Mouse (Mus musculus) A20 (cell line): ENCODE measurements around the gene Fnbp1.

Experiments used
- DNase-seq: peaks from one replicate; pipeline ENCODE4 v3.0.0-alpha.2; 2011; ENCODE audit warnings: low read depth, low spot score

Gene Fnbp1

DNA sequence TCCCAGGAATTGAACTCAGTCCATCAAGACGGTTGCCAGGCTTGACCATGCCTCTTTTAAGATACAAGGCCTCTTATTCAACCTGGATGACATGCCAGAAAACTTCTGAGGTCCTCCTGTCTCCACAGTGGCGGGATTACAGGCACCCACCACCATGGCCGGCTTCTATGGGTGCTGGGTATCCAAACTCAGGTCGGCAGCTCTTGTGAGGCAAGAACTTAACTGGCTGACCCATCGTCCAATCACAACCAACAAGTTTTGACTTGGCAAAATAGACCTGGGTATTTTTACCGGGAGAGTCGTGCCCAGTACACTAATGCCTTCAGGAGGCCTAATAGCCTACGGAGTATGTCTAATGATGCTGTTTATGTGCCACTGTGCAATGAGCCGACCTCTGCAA lies 15.8 kb downstream of the Fnbp1 start:
- DNase-seq, result no peak

GRCm38 (mm10) chr2:31125156-31125555 lies 16.7 kb downstream of the Fnbp1 start:
- DNase-seq, result no peak

DNA sequence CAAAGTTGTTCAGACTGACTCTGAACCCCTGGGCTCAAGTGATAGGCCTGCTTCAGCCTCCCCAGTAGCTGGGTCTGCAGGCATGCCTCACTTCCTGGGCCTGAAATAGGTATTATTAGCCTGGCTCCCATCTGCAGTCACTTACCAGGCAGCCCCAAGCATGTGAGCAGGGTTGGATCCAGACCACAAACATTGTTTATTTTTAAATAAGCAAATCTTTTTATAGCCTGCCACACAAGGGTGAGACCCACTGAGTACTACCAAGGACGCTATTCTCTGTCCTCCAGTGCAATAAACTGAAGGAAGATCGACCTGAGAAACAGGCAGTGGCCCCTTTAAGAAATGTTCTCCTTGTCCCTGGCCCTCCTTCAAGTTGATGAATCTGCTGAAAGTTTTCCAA lies 17.1 kb downstream of the Fnbp1 start:
- DNase-seq, result no peak

GRCm38 (mm10) chr2:31123493-31123892 lies 18.3 kb downstream of the Fnbp1 start:
- DNase-seq, result no peak

- no peak for DNase-seq
Measured at GRCm38 (mm10) chr2:31122806-31123205, 19.0 kb downstream of the Fnbp1 start.

DNA sequence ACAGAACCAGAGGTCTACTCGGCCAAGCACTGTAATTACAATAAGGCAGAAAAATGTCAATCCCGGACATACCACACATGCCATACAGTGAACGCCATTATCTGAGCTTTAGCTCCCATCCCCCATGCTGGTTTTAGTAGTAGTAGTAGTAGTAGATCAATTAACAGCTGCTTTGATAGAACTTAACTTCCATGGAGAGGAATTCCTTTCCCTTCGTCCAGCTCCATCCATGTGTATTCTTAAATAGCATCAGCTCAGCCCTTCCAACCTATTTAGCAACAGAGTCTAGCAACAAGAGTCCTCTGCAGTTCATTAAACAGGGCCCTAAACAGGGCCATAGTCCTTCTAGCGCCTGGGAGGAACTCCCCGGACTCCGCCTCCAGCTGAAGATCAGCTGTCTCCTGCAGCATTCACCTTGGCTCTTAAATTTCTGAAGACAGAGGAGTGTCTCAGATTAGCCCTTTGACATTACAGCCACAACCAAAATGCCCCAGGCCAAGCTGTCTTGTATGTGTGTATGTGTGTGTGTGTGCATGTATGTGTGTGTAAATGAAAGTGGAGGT lies 20.6 kb downstream of the Fnbp1 start:
- DNase-seq, result no peak

DNA sequence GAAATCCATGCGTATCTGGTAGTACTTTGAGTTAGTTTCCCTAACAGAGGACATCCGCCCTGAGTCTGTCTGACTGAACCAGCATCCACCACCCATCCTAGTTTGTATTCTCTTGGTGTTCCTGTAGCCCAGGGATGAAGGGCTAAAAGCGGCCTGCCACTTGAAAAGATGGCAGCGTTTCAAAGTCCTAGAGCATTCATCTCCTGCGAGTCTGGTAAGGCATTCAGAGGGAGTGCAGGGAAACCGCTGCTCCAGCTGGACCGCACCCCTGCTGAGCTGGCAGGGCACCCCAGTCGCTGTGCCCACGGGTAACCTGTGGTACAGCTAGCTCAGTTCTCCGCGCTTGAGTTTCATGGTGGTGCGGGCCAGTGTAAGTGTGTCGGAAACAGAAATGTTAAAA lies 22.0 kb downstream of the Fnbp1 start:
- DNase-seq, result no peak

DNA sequence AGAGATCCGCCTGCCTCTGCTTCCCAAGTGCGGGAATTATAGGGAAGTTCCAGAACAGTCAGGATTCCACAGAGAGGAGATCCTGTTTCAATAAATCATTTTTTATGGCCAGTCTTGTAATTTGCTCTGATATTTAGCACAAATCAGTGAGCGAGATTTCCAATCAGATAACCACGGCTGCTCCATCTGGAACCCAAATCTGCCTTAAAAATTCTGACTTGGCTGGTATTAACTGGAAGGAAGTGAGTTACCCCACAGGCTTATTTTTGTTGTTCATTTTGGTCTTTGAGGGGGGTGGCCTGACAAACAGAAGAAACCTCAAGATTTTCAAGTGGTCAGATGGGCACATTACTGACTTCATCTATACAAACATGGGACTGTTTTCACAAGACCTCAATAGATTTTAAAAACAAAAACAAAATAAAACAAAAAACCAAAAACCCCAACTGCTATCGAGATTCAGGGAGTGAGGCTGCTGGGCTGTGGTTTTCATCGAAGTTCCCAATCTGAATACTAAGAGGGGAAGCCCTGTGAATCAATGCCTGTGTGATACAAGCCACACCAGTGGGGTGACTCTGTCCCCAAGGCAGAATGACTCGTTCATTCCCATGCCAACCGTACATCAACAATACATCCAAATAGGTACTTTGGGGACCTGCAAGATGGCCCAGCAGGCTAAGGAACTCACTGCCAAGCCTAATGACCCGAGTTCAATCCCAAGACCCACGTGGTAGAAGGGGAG lies 23.0 kb downstream of the Fnbp1 start:
- DNase-seq, result no peak

GRCm38 (mm10) chr2:31118211-31118610 lies 23.6 kb downstream of the Fnbp1 start:
- DNase-seq, result no peak

DNA sequence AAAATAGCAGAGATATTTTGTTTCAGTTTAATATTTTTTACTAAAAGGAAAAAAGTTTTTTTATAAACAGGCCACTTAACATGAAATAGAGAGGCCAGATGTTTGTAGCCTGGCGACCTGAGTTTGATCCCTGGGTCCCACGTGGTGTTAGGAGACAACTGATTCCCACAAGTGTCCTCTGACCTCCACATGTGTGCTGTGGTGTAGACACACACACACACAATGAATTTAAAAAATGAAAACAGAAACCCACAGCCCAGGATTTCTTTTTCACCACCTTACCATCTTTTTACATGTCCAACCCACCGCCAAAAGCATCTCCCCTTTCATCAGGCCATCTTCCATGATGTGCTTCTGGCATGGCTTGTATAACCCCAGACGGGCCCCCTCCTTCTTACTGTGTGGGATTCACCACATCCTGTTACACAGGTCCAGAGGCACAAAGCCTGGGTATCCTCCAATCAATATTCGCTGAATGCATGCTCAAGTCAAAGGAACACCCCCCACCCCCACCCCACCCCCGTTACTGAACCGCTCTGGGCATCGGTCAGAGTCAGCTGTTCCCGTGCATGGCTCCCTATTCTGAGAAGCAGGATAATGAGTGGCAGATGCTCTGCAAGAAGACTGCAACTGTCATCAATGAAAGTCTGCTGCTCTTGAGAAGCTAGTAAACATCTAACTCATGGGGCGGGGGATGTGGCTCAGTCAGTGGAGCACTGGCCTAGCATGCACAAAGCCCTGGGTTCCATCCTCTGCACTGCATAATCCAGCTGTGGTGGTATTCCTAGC lies 25.7 kb downstream of the Fnbp1 start:
- DNase-seq, result peak; percentile 44

DNA sequence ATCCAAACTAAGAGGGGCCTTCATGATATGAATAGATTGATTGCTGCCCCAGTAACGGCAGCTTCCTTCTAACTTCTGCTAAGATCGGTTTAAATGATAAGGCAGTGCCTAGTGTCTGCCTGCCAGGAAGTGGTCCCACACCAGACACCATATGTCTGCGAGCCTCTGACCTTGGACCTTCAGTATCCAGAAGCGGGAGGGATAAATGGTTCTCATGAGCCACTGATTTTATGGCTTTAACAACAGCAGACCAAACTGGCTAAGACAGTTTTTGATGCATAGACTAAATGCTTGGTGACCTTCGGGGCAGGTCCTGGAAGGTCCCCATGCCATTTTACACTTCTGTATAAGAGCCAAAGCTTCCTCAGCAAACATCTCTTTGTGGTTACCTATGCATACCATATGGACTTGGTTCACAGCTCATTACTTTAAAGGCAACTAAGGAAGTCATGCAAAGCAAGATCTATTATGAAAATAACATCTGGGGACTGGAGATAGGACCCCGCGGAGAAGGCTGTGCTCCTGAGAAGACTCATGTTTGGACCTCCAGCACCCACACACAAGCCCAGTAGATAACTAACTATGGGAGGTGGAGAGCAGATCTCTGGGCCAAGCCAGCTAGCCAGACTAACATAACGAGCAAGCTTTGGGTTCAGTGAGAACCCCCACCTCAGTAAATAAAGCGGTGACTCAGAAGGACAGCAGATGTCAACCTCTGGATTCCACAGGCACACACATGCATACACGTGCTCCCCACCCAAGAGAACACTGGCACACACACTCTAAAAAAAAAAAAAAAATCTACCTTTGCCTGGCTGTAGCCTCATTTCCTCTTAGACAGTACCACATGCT lies 26.5 kb downstream of the Fnbp1 start:
- peak; percentile 57 for DNase-seq

GRCm38 (mm10) chr2:31114205-31114604 lies 27.6 kb downstream of the Fnbp1 start:
- DNase-seq, result no peak

GRCm38 (mm10) chr2:31111685-31112084 lies 30.1 kb downstream of the Fnbp1 start:
- no peak for DNase-seq

DNA sequence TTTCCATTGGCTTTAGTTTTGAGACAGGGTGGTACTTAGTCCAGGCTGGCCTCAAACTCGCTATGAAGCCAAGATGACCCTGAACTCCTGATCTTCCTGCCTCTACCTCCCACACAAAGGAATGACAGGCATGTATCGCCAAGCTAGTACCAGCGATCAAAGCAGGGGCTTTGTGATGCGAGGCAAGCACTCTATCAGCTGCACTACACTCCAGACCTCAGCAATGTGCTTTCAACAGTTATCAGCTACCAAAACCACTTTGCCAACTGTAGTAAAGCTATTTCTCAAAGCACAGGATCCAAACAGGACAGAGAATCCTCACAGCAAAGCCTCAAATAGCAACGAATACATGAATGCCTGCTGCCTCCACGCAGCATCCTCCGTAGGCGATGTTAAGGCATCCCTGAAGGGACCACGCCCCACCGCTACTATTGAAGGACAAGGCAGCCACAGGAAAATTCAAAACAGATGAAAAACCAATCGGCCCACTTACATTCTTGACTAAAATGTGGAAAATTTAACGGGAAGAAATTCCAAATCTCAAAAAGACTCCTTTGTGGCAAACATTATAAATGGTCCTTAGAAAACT lies 31.8 kb downstream of the Fnbp1 start:
- no peak for DNase-seq

DNA sequence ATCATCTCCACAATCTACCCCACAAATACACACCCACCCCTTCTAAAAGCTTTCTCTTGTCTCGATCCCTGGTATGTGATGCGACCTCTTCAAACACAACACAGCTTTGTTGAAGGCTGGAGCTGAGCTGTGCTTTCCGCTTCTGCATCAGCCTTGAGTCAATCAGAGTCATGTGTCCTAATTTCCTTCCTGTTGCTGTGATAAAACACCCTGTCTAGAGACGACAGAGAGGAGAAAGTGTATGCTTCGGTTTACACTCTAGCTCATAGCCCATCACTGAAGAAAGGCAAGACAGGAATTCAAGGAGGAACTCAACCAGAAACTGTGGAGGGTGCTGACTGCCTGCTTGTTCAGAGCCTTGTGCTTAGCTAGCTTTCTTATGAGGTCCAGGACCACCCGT lies 33.6 kb downstream of the Fnbp1 start:
- DNase-seq, result no peak

- DNase-seq, result no peak
Measured at GRCm38 (mm10) chr2:31106621-31107320, 35.0 kb downstream of the Fnbp1 start.

- DNase-seq, result no peak
Measured at GRCm38 (mm10) chr2:31106004-31106403, 35.8 kb downstream of the Fnbp1 start.

DNA sequence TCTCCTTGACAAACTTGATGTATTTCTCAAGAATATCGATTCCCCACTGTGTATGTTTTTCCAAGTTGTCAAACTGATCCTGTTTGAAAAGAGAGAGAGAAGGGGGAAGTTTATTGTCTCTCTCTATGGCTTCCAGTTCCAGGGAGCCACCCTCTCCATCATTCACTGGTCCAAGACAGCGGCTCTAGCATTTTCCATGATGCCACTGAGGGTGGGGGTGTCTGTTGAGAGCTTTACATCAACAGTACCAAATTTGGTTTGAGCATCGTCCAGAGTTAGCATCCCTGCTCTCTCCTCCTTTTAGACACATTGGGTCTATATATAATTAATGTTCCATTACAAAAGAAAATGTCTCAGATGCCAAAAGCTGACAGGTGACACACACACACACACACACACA lies 36.5 kb downstream of the Fnbp1 start:
- DNase-seq, result no peak

- DNase-seq, result no peak
Measured at GRCm38 (mm10) chr2:31103321-31103720, 38.5 kb downstream of the Fnbp1 start.

- DNase-seq, result no peak
Measured at GRCm38 (mm10) chr2:31101285-31101684, 40.5 kb downstream of the Fnbp1 start.

DNA sequence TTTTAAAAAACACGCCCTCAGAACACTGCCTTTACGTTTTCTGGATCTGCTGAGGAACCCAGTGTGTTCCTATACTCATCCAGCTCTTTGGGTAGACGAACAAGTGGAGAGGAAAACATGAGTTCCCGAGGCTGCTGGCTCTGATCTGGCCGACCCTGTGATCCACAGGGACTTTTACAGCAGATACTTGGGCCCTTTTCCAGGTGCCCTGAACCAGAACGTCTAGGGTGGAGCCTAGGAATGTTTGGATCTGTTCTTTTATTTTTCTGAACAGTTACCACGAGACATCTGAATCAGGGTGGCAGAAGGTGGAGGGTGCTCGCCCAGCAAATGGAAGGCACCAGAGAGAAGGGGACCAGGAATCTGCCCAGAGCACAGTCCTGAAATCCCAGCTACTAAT lies 42.7 kb downstream of the Fnbp1 start:
- peak; percentile 3 for DNase-seq
